Mouse (Mus musculus) hindbrain, embryonic 15.5 days (tissue): ENCODE measurements around the gene Taf8. TPM values are rescaled to one million over a fixed set of nuclear protein-coding genes. Genes with fewer than 3 reads are reported as not detected.
A peak's percentile ranks its signal among the peaks of the same experiment; 100 is the strongest.

Source experiments
- ATAC-seq: fragments of 200-750 bp; cut with Nextera tagmentation; 2 replicates; pipeline ENCODE4 v1.8.0; 2017; ENCODE audit warnings: low read depth, moderate number of reproducible peaks, moderate TSS enrichment; ENCODE audit not compliant: low FRiP score
- H3K27ac ChIP-seq: fragments of 300-500 bp; sonication (generic); replicated peaks from 2 replicates; pipeline ENCODE4 v1.5.1; 2015; ENCODE audit warnings: mild to moderate bottlenecking, inconsistent platforms
- H3K27me3 ChIP-seq: fragments of 300-500 bp; sonication (generic); 2 replicates; pipeline ENCODE4 v1.6.1; 2015; ENCODE audit warnings: control low read depth, inconsistent platforms
- H3K36me3 ChIP-seq: fragments of 300-500 bp; sonication (generic); 2 replicates; pipeline ENCODE4 v1.6.1; 2015; ENCODE audit warnings: control low read depth, inconsistent platforms
- H3K4me1 ChIP-seq: fragments of 300-500 bp; sonication (generic); replicated peaks from 2 replicates; pipeline ENCODE4 v1.6.1; 2015; ENCODE audit warnings: control low read depth, inconsistent platforms
- H3K4me2 ChIP-seq: fragments of 300-500 bp; sonication (generic); 2 replicates; pipeline ENCODE4 v1.6.1; 2015; ENCODE audit warnings: moderate library complexity, mild to moderate bottlenecking, inconsistent platforms
- H3K4me3 ChIP-seq: fragments of 300-500 bp; sonication (generic); 2 replicates; pipeline ENCODE4 v1.5.1; 2015; ENCODE audit warnings: mild to moderate bottlenecking, inconsistent platforms
- H3K9ac ChIP-seq: fragments of 300-500 bp; sonication (generic); 2 replicates; pipeline ENCODE4 v1.6.1; 2015; ENCODE audit warnings: inconsistent platforms
- H3K9me3 ChIP-seq: fragments of 300-500 bp; sonication (generic); 2 replicates; pipeline ENCODE4 v1.6.1; 2016; ENCODE audit warnings: control low read depth, inconsistent platforms
- WGBS: fragments of 180-500 bp; shearing (Covaris S2); methylation state at CpG from one replicate; pipeline ENCODE4 v1.1.7; 2015; 5-methylcytosine and 5-hydroxymethylcytosine counted together
- polyA plus RNA-seq: library from polyadenylated mRNA; unstranded; fragments of >200 nt; fragmentation: Nextera tagmentation; extraction: Ambion mirVana; gene quantifications from 2 replicates; pipeline ENCODE4 v1.2.1, GENCODE M21; 2015

Gene Taf8
- polyA plus RNA-seq, 1 experiment from 2014 or later, result 22.5 TPM

DNA sequence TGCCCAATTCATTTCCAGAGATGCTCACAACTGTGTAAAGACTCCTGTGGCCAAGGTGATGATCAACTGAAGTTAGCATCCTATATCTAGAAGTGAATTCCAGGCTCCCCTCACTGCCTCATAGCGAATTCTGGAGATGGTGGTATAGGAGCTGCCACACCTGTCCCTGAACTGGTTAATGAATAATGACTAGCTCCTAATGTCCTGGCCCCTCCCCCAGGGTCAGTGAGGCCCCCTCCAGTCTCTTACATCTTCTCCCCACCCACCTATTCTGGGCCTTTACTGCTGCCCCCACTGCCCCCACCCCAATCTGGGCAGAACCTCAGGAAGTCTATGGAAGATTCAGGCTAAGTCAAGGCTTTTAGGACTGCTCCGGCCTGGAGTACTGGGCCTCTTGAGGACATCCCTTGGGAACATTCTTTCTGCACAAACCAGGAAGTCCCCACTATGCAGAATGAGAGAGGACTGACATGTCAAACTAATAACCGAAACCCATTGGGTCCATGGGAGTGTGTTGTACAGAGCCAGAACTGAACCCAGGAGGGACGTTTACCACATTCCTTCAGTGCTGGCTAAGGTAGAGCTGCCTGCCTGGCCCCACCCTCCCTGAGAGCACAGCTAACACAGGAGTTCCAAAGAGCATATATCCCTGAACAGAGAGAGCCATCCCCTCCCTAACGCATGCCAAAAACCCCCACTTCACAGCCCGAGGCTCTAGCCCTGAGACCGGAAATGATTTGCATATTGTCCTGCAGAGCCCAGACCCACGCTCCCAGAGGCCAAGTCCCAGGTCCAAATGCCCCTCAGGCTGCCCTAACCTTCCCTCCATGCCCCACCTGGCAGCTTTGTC lies 53.3 kb downstream of the Taf8 start:
- H3K36me3 ChIP-seq, result no peaks in the 10 kb centered on the region
- no peak overlapping the region for H3K4me3 ChIP-seq
- 47% methylated on average over 8 of the region's 8 CpGs for WGBS
- no peaks in the 10 kb centered on the region for H3K9me3 ChIP-seq
- H3K4me2 ChIP-seq, result no peak overlapping the region
- ATAC-seq, result no peak
- no peaks in the 10 kb centered on the region for H3K4me1 ChIP-seq
- no peak overlapping the region for H3K27ac ChIP-seq
- H3K27me3 ChIP-seq, result no peaks in the 10 kb centered on the region
- H3K9ac ChIP-seq, result no peak overlapping the region

GRCm38 (mm10) chr17:47446561-47446960 lies 55.5 kb downstream of the Taf8 start:
- no peak overlapping the region for H3K4me3 ChIP-seq
- ATAC-seq, result no peak
- 87% methylated on average over 11 of the region's 11 CpGs for WGBS

GRCm38 (mm10) chr17:47446025-47446424 lies 56.1 kb downstream of the Taf8 start:
- 68% methylated on average over 9 of the region's 9 CpGs for WGBS
- no peaks in the 10 kb centered on the region for H3K36me3 ChIP-seq
- ATAC-seq, result no peak
- no peaks in the 10 kb centered on the region for H3K4me1 ChIP-seq
- H3K9ac ChIP-seq, result no peak overlapping the region
- no peak overlapping the region for H3K27ac ChIP-seq
- no peak overlapping the region for H3K4me3 ChIP-seq
- H3K4me2 ChIP-seq, result no peak overlapping the region
- no peaks in the 10 kb centered on the region for H3K9me3 ChIP-seq
- no peaks in the 10 kb centered on the region for H3K27me3 ChIP-seq

More at GRCm38 (mm10) chr17:47446561-47446960, 55.5 kb downstream of the Taf8 start:
- Histone ChIP-seq H3K9me3 (no peaks in the 10 kb centered on the region), H3K27me3 (no peaks in the 10 kb centered on the region), H3K4me1 (no peaks in the 10 kb centered on the region), H3K9ac (no peak overlapping the region), H3K27ac (no peak overlapping the region), H3K36me3 (no peaks in the 10 kb centered on the region), H3K4me2 (no peak overlapping the region)

GRCm38 (mm10) chr17:47445518-47445917 lies 56.6 kb downstream of the Taf8 start:
- H3K36me3 ChIP-seq, result no peaks in the 10 kb centered on the region
- H3K27me3 ChIP-seq, result no peaks in the 10 kb centered on the region
- WGBS, result 73% methylated on average over 11 of the region's 11 CpGs
- no peak overlapping the region for H3K27ac ChIP-seq
- no peak overlapping the region for H3K9ac ChIP-seq
- no peaks in the 10 kb centered on the region for H3K9me3 ChIP-seq
- H3K4me3 ChIP-seq, result no peak overlapping the region
- ATAC-seq, result no peak
- H3K4me1 ChIP-seq, result peaks cover 2% of the 10 kb centered on the region
- no peak overlapping the region for H3K4me2 ChIP-seq

- H3K4me1 ChIP-seq, result peaks cover 10% of the 10 kb centered on the region
- no peak for ATAC-seq
- 73% methylated on average over 6 of the region's 6 CpGs for WGBS
- no peak overlapping the region for H3K4me2 ChIP-seq
- no peaks in the 10 kb centered on the region for H3K9me3 ChIP-seq
- no peaks in the 10 kb centered on the region for H3K36me3 ChIP-seq
- no peak overlapping the region for H3K27ac ChIP-seq
- H3K9ac ChIP-seq, result no peak overlapping the region
- H3K27me3 ChIP-seq, result peaks cover under 1% of the 10 kb centered on the region; the same call in 1 of the 2 replicates
- no peak overlapping the region for H3K4me3 ChIP-seq
These were observed 58.0 kb downstream of the Taf8 start for GRCm38 (mm10) chr17:47444113-47444512.

DNA sequence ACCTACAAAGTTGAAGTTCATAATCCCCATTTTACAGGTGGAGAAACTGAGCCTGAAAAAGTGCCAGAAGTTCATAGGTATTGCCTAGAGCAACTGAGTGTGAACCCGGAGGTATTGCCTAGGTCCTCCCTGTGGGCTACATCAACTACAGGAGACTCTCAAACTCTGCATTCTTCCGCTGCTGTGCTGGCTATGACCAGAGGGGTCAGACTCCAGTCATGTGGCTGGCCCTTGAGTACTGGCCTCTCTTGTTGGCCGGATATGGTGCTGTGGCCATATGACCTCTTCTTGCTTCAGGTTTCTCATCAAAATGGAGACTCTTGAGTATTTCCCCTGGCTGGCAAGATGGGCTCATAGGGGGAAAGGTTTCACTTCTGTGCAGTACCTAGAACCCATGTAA lies 59.8 kb downstream of the Taf8 start:
- H3K36me3 ChIP-seq, result no peaks in the 10 kb centered on the region
- no peaks in the 10 kb centered on the region for H3K9me3 ChIP-seq
- ATAC-seq, result no peak
- 77% methylated on average over 3 of the region's 3 CpGs for WGBS
- peaks cover 18% of the 10 kb centered on the region for H3K27me3 ChIP-seq
- no peak overlapping the region for H3K4me2 ChIP-seq
- no peak overlapping the region for H3K4me3 ChIP-seq
- H3K27ac ChIP-seq, result no peak overlapping the region
- no peak overlapping the region for H3K9ac ChIP-seq
- H3K4me1 ChIP-seq, result peaks cover 10% of the 10 kb centered on the region

DNA sequence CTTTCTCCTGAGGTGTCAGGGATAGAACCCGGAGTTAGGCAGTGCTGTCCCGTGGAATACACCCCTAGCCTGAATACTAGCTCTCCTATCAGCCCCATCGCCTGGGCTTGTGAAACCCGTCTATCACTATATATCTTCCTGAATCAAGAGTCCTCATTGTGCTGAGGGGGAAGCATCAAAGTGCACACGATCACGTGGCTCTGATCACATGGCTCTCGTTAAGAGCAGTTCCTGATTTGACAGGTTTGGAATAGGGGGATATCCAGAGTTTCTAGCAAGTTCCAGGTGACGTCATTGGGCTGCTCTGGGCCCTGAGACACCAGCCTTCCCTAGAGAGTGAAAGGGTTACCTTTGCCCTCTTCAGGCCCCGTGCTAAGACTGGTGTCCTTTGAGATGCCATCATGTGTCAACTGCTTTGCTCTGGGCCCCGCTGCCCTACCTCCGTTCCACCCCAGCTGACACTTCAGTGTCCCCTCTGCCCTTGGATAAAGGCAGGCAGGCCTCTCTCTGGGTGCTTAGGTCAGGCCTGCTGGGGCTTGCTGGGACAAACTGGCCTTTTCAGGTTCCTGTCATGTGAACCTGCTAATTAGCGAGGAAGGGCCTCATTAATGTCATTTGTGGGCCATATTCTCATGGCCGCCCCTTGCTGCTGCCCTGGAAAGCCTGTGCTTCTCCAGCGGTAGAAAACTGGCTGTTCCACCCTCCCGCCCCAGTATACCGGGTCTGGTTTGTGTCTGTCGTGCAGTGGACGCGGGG lies 60.6 kb downstream of the Taf8 start:
- no peak overlapping the region for H3K4me2 ChIP-seq
- no peak overlapping the region for H3K4me3 ChIP-seq
- peaks cover 15% of the 10 kb centered on the region for H3K4me1 ChIP-seq
- H3K27me3 ChIP-seq, result peaks cover 24% of the 10 kb centered on the region
- no peak overlapping the region for H3K27ac ChIP-seq
- H3K9ac ChIP-seq, result no peak overlapping the region
- no peaks in the 10 kb centered on the region for H3K9me3 ChIP-seq
- WGBS, result 82% methylated on average over 19 of the region's 19 CpGs
- no peak for ATAC-seq
- H3K36me3 ChIP-seq, result no peaks in the 10 kb centered on the region

DNA sequence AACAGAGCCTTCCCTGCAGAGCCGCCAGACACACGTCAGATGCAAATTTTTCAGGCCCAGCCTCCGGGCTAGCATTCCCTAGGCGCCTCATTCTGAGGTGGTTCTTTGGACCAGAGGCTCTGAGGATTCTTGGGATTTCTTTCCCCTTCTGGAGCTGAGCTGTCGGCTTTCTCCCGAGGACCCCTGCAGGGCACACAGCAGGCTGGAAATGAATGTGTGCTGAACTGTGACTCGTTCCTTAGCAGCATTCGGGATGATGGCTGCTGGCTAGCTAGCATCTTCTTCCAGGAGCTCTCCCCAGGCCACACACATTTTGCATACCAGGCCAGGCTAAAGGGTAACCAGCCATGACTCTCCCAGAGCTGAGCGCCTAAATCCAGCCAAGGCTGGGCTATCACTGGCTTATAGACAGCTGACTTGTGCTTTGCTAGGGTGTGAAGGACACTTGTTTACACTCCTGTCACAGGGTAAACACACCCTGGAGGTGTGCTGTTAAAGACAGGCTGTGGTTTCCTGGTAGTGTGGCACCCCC lies 61.7 kb downstream of the Taf8 start:
- H3K9ac ChIP-seq, result no peak overlapping the region

DNA sequence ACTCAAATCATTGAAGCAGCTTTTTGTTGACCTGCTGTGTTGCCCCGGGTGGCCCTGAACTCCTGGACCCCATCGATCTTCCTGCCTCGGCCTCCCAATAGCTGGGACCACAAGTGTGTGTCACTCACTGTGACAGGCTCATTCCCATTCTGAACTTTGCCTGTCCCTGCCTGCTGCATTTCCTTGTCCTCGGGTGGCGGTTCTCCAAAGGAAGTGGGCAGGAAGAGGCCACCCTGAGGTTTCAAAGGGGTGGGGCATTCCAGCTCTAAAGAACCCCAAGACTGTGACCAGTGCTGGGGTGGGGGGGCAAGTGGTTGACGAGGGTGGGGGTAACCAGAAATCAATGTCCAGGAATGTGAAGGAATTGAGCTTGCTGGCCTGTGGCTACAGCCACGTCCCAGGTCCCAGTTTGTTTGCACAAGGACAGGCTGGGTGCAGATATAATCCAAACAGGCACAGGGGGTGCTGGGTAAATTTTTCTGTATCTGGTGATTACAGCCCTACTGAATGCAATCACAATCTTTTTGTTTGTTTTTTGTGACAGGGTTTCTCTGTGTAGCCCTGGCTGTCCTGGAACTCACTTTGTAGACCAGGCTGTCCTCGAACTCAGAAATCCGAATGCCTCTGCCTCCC lies 62.6 kb downstream of the Taf8 start:
- Histone ChIP-seq H3K9ac (no peak overlapping the region), H3K27ac (no peak overlapping the region), H3K36me3 (no peaks in the 10 kb centered on the region), H3K4me2 (no peak overlapping the region), H3K4me3 (no peak overlapping the region), H3K9me3 (no peaks in the 10 kb centered on the region), H3K4me1 (peaks cover 20% of the 10 kb centered on the region), H3K27me3 (peaks cover 34% of the 10 kb centered on the region)
- WGBS, result 39% methylated on average over 9 of the region's 9 CpGs
- ATAC-seq, result no peak

More for the DNA sequence above, 61.7 kb downstream of the Taf8 start:
- H3K36me3 ChIP-seq, result no peaks in the 10 kb centered on the region
- 0 out of 2 replicates have a peak overlapping the region, but pooled peaks have one; percentile 1 for H3K4me2 ChIP-seq
- H3K4me3 ChIP-seq, result no peak overlapping the region
- peaks cover 29% of the 10 kb centered on the region for H3K27me3 ChIP-seq
- H3K9me3 ChIP-seq, result no peaks in the 10 kb centered on the region
- WGBS, result 2% methylated on average over 9 of the region's 9 CpGs
- H3K27ac ChIP-seq, result no peak overlapping the region
- ATAC-seq, result peak; percentile 57; the same call in 1 of the 2 replicates
- peaks cover 20% of the 10 kb centered on the region for H3K4me1 ChIP-seq

DNA sequence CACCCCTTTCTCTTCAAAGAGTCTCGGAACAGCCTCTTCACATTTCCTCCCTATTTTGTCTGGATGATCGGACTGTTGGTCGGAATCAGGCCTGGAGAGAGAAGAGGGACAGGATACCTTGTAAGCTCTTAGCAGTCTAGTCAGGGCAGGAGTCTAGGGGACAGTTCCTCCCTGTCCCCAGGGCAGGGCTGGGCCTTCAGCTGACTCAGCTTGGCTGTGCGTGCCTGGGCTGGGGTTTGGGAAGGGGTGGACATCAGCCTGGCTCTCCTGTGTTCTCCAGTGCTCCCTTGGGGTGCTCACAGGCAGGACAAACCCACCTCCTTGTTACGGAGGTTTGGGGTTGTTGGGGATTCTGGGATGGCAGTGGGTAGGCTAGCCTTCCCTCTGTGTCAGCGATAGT lies 63.5 kb downstream of the Taf8 start:
- peaks cover 34% of the 10 kb centered on the region for H3K27me3 ChIP-seq
- H3K9ac ChIP-seq, result no peak overlapping the region
- H3K36me3 ChIP-seq, result no peaks in the 10 kb centered on the region
- H3K27ac ChIP-seq, result no peak overlapping the region
- no peak overlapping the region for H3K4me2 ChIP-seq
- H3K4me1 ChIP-seq, result peaks cover 20% of the 10 kb centered on the region
- WGBS, result 66% methylated on average over 6 of the region's 6 CpGs
- H3K4me3 ChIP-seq, result no peak overlapping the region
- no peak for ATAC-seq
- H3K9me3 ChIP-seq, result no peaks in the 10 kb centered on the region

GRCm38 (mm10) chr17:47436907-47437547 lies 65.1 kb downstream of the Taf8 start, which contains the start of gene 1700001C19Rik:
TSS of gene 1700001C19Rik (minus strand) at chr17:47437376.
- Histone ChIP-seq H3K27me3 (peaks cover 34% of the 10 kb centered on the region), H3K4me2 (peak within 1 kb of the TSS; percentile 81), H3K4me1 (peaks cover 20% of the 10 kb centered on the region), H3K27ac (no peak within 1 kb of the TSS), H3K9ac (peak within 1 kb of the TSS; percentile 33), H3K4me3 (peak within 1 kb of the TSS; percentile 40), H3K9me3 (no peaks in the 10 kb centered on the region), H3K36me3 (no peaks in the 10 kb centered on the region)
- ATAC-seq, result no peak
- 5% methylated on average over 25 of the region's 25 CpGs for WGBS
